Mouse (Mus musculus) kidney, embryonic 16.5 days (tissue): Measurements from ENCODE around the gene Zfp513. TPM values are rescaled to one million over a fixed set of nuclear protein-coding genes. Genes with fewer than 3 reads are reported as not detected.
"Not testable (repeated sequence)": the region's sequence is repeated elsewhere in the genome, so short reads cannot be mapped to it uniquely, and the experiment has no call there.

Source experiments
- ATAC-seq: fragments of 200-750 bp; cut with Nextera tagmentation; 2 replicates; pipeline ENCODE4 v1.8.0; 2017; ENCODE audit warnings: moderate TSS enrichment; ENCODE audit not compliant: low FRiP score, low TSS enrichment
- H3K27ac ChIP-seq: fragments of 300-500 bp; sonication (generic); 2 replicates; pipeline ENCODE4 v1.5.1; 2014; ENCODE audit warnings: low read length
- H3K27me3 ChIP-seq: fragments of 300-500 bp; sonication (generic); 2 replicates; pipeline ENCODE4 v1.6.1; 2014; ENCODE audit warnings: low read length, control low read depth, mixed read lengths; ENCODE audit not compliant: insufficient read depth
- H3K36me3 ChIP-seq: fragments of 300-500 bp; sonication (generic); 2 replicates; pipeline ENCODE4 v1.6.1; 2014; ENCODE audit warnings: low read length, control low read depth, mixed read lengths; ENCODE audit not compliant: insufficient read depth
- H3K4me1 ChIP-seq: fragments of 300-500 bp; sonication (generic); 2 replicates; pipeline ENCODE4 v1.6.1; 2014; ENCODE audit warnings: low read length, control low read depth, mixed read lengths; ENCODE audit not compliant: insufficient read depth
- H3K4me2 ChIP-seq: fragments of 300-500 bp; sonication (generic); replicated peaks from 2 replicates; pipeline ENCODE4 v1.6.1; 2014; ENCODE audit warnings: low read depth, low read length
- H3K4me3 ChIP-seq: fragments of 300-500 bp; sonication (generic); 2 replicates; pipeline ENCODE4 v1.5.1; 2014; ENCODE audit warnings: mild to moderate bottlenecking, low read length
- H3K9ac ChIP-seq: fragments of 300-500 bp; sonication (generic); replicated peaks from 2 replicates; pipeline ENCODE4 v1.6.1; 2014; ENCODE audit warnings: low read length
- H3K9me3 ChIP-seq: fragments of 300-500 bp; sonication (generic); 2 replicates; pipeline ENCODE4 v1.6.1; 2016; ENCODE audit warnings: low read length, control low read depth
- WGBS: fragments of 180-500 bp; shearing (Covaris S2); extraction: QIAGEN DNeasy Blood & Tissue Kit; methylation state at CpG from one replicate; pipeline ENCODE4 v1.1.7; 2014; 5-methylcytosine and 5-hydroxymethylcytosine counted together
- polyA plus RNA-seq: library from polyadenylated mRNA; unstranded; fragments of >200 nt; fragmentation: Nextera tagmentation; extraction: Ambion mirVana; gene quantifications from 2 replicates; pipeline ENCODE4 v1.2.1, GENCODE M21; 2015

Gene Zfp513
- polyA plus RNA-seq, 1 experiment from 2014 or later = 9.9 TPM

DNA sequence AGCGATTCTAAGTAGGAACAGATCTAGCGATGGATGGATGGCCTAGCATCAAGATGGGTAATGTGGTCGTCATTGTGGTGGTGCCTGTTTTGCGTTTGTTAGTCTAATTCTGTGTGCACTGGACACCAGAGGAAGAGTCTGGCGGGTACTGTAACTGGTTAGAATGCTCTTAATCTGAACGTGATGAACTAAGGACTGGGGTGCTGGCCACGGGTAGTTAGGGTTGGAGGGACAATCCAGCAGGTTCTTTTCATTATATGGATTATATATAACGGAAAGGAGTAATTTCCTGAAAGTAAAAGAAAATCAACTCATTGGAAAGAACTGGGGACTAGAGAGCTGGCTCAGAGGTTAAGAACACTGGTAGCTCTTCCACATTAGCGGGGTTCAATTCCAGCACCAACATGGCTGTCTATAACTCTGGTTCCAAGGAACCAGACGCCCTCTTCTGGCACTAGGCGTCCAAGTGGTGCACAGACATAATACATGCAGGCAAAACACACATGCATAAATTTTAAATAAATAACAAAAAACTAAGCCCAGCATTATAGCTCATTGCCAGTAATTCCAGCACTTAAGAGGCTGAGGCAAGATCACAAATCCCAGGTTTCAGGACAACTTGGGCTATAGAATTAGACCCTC, 19.3 kb upstream of the Zfp513 start:
- no peaks in the 10 kb centered on the region for H3K27me3 ChIP-seq
- peak overlapping the region; percentile 87 for H3K4me2 ChIP-seq
- H3K9me3 ChIP-seq = no peaks in the 10 kb centered on the region
- WGBS = 13% methylated on average over 11 of the region's 11 CpGs
- H3K4me3 ChIP-seq = peak overlapping the region; percentile 86
- peak overlapping the region; percentile 94 for H3K9ac ChIP-seq
- peak overlapping the region; percentile 97 for H3K27ac ChIP-seq
- no peaks in the 10 kb centered on the region for H3K36me3 ChIP-seq
- peaks cover 8% of the 10 kb centered on the region for H3K4me1 ChIP-seq
- no peak for ATAC-seq

DNA sequence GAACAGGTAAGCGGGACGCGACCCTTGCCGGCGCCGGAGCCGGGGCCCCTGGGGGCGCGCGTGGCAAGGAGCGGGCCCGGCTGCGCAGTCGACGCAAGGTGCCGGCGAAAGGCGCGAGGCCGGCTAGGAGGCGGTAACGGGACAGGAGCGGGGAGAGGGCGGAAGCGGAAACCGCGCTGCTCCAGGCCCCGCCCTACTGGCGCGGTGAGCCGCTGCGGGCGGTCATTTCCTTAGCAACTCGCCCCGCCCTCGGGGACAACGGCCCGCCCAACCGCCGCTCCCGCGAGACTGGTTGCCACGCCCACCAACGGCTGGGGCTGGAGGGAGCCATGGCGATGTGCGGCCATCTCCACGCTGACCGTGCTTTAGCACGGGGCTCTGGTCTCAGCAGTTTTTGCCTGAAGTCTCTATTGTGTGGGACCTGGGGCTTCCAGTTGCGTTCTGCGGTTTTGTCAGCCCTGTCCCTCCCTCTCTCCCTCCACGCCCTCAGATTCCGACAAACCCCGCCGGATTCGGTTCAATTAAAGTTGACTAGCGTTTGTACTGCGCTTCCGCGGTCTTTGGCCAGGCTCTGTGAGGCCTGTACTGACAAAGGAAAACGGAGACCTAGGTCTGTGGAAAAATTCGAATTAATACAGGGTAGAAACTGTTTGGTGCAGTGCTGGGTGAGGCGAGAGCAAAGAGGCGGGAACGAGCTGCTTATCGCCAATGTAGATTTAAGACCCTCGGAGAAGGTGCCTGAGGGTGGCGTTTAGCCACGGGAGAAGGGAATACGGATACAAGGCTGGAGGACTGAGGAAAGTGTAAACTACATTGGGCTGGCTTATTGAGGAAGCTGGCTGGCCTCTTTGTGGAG, 18.6 kb upstream of the Zfp513 start, which contains the start of gene Ppm1g:
Ppm1g (minus strand) TSS at position 240 of the 856 bp plus-strand sequence.
- Histone ChIP-seq H3K4me3 (peak within 1 kb of the TSS; percentile 86), H3K4me2 (peak within 1 kb of the TSS; percentile 87), H3K9me3 (no peaks in the 10 kb centered on the region), H3K36me3 (no peaks in the 10 kb centered on the region), H3K4me1 (peaks cover 8% of the 10 kb centered on the region), H3K27ac (peak within 1 kb of the TSS; percentile 97), H3K9ac (peak within 1 kb of the TSS; percentile 94), H3K27me3 (no peaks in the 10 kb centered on the region)
- WGBS = under 1% methylated on average over 69 of the region's 70 CpGs
- peak; percentile 97 for ATAC-seq

DNA sequence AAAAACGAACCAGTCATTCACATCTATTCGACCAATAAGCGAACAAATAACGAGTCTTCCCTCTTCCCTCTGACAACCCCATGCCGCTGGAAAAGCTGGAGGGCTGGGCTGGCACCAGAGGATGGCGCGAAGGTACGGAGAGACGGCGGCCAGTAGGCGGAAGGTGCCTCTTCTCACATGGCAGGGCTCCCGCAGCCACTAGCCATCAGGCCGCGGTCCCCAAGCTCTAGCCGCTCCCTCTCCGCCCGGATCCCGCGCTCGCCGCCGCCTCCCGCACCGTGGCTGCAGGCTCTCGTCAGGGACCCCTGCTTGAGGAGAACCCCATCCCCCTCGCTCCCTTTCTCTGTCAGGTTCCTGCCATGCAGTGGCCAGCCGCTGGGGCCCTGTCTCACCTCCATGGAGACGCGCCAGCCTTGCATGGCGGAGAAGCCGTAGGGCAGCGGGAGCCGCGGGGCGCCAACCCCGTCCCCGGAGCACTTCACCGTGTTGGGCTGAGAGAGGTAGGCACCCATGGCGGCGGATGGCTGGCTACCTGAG, 17.9 kb upstream of the Zfp513 start:
- Histone ChIP-seq H3K4me1 (peaks cover 8% of the 10 kb centered on the region), H3K9me3 (no peaks in the 10 kb centered on the region), H3K36me3 (no peaks in the 10 kb centered on the region), H3K4me3 (peak overlapping the region; percentile 86), H3K27me3 (no peaks in the 10 kb centered on the region), H3K9ac (peak overlapping the region; percentile 90), H3K27ac (peak overlapping the region; percentile 92), H3K4me2 (peak overlapping the region; percentile 80)
- ATAC-seq = peak; percentile 77
- WGBS = 0% methylated on average over 40 of the region's 40 CpGs

DNA sequence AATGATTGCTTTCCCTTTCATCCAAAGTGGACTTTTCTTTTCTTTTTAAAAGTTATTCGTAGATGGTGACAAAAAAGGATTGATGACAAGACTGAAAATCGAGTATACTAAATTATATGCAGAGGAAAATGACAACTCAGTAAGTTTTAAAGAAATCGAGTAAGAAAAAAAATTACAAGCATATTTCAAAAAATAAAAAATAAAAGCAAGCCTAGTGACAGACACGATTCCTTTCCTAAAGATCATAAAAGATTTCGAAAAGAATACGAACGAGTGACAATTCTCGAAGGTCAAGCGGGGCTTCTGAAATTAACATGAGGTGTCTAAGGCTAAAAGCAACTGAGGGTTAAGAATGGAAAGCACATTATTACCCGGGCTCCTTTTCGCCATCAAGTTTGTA, 17.4 kb upstream of the Zfp513 start:
- Histone ChIP-seq H3K4me3 (peak overlapping the region; percentile 86), H3K9me3 (no peaks in the 10 kb centered on the region), H3K4me1 (peaks cover 8% of the 10 kb centered on the region), H3K9ac (peak overlapping the region; percentile 90), H3K36me3 (no peaks in the 10 kb centered on the region), H3K27me3 (no peaks in the 10 kb centered on the region), H3K4me2 (peak overlapping the region; percentile 80), H3K27ac (peak overlapping the region; percentile 92)
- 1% methylated on average over 11 of the region's 11 CpGs for WGBS
- no peak for ATAC-seq

DNA sequence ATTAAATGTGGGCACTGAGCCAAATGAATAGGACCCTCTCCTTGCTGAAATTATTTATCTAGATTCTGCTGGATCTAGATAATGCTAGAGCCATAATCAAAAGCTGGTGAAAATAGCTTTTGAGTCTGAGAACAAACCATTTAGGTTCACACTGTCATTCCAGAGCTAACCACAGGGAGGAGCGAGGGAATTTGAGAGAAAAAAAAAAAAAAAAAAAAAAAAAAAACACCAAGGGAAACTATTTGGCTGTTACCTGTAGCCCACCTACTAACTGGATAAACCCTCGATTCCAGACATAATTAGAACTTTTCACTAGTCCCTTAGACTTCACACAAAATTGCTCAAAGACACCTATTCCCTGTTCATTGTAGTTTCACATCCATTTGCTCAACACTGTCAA, 17.0 kb upstream of the Zfp513 start:
- H3K27ac ChIP-seq = no peak overlapping the region
- no peak overlapping the region for H3K9ac ChIP-seq
- peak overlapping the region; percentile 80 for H3K4me2 ChIP-seq
- ATAC-seq = no peak
- H3K9me3 ChIP-seq = no peaks in the 10 kb centered on the region
- H3K27me3 ChIP-seq = no peaks in the 10 kb centered on the region
- H3K4me3 ChIP-seq = peak overlapping the region; percentile 86
- no peaks in the 10 kb centered on the region for H3K36me3 ChIP-seq
- 3% methylated on average over 2 of the region's 2 CpGs for WGBS
- H3K4me1 ChIP-seq = peaks cover 8% of the 10 kb centered on the region

DNA sequence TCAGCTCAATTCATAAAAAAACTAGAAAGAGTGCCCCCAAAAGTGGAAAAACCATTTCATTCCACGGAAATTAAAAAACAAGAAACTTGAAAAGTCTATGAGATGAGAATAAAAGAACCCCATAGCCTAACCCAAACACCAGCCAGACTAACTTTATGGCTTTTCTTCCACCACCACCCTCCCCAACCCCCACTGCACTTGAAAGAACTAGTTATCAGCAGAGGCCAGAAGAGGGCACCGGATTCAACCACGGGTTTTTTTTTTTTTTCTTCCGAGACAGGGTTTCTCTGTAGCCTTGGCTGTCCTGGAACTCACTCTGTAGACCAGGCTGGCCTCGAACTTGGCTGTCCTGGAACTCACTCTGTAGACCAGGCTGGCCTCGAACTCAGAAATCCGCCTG, 16.2 kb upstream of the Zfp513 start:
- WGBS = 55% methylated on average over 7 of the region's 7 CpGs
- no peak for ATAC-seq

DNA sequence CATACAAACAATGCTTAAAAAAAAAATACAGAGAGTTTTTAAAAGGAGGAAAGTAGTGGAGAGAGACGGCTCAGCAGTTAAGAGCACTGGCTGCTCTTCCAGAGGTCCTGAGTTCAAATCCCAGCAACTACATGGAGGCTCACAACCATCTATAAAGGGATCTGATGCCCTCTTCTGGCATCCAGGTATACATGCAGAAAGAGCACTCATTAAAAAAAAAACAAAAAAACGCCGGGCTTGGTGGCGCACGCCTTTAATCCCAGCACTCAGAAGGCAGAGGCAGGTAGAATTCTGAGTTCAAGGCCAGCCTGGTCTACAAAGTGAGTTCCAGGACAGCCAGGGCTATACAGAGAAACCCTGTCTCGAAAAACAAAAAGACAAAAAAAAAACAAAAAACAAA, 14.5 kb upstream of the Zfp513 start:
- H3K4me3 ChIP-seq, H3K36me3 ChIP-seq, ATAC-seq, H3K27me3 ChIP-seq, H3K9me3 ChIP-seq, H3K9ac ChIP-seq, H3K27ac ChIP-seq, H3K4me2 ChIP-seq, H3K4me1 ChIP-seq: not testable (repeated sequence)
- 89% methylated on average over 6 of the region's 6 CpGs for WGBS

More for the DNA sequence above, 16.2 kb upstream of the Zfp513 start:
- no peaks in the 10 kb centered on the region for H3K9me3 ChIP-seq
- H3K4me2 ChIP-seq = no peak overlapping the region
- no peaks in the 10 kb centered on the region for H3K27me3 ChIP-seq
- H3K4me3 ChIP-seq = no peak overlapping the region
- H3K36me3 ChIP-seq = no peaks in the 10 kb centered on the region
- H3K4me1 ChIP-seq = peaks cover 8% of the 10 kb centered on the region
- no peak overlapping the region for H3K9ac ChIP-seq
- no peak overlapping the region for H3K27ac ChIP-seq

DNA sequence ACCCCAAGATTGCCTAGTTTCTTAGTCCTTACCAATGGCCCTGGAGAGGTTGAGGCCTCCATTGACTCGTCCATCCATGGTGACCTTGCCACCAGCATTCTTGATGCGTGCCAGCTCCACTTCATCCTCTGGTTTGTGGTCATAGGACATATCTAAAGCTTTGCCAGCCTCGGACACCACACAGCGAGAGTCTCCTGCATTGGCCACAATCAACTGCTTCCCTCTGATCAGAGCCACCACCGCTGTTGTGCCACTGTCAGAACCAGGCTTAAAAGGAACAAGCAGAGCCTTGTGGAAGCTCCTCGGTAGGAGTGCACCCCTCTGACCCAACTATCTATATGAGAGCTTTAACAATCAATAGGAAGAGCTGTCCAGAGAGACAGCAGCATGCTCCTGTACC, 2.3 kb upstream of the Zfp513 start:
- H3K4me1 ChIP-seq = peaks cover 21% of the 10 kb centered on the region
- H3K4me2 ChIP-seq = no peak overlapping the region
- H3K9ac ChIP-seq = no peak overlapping the region
- ATAC-seq = no peak
- 92% methylated on average over 6 of the region's 6 CpGs for WGBS
- H3K27me3 ChIP-seq = no peaks in the 10 kb centered on the region
- no peak overlapping the region for H3K27ac ChIP-seq
- no peak overlapping the region for H3K4me3 ChIP-seq
- H3K9me3 ChIP-seq = peaks cover 6% of the 10 kb centered on the region
- H3K36me3 ChIP-seq = peaks cover 57% of the 10 kb centered on the region

DNA sequence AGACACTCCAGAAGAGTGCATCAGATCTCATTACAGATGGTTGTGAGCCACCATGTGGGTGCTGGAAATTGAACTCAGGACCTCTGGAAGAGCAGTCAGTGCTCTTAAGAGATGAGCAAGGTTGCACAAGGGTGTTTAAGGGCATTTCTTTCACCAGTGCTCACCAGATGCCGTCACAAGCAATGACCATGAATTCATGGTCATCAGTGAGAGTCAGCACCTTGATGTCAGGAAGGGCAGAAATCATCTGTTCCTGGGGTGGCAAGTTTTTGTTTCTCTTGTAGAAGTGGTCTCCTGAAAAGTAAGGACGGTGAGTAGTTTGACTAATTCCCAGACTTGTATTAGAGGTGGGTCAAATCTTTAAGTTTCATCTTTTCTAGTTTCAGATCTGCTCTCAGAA, 1.8 kb upstream of the Zfp513 start:
- Histone ChIP-seq H3K9ac (no peak overlapping the region), H3K27me3 (no peaks in the 10 kb centered on the region), H3K36me3 (peaks cover 62% of the 10 kb centered on the region), H3K27ac (no peak overlapping the region), H3K4me1 (peaks cover 21% of the 10 kb centered on the region), H3K4me3 (no peak overlapping the region), H3K4me2 (no peak overlapping the region), H3K9me3 (peaks cover 6% of the 10 kb centered on the region)
- no peak for ATAC-seq
- 92% methylated on average over 2 of the region's 2 CpGs for WGBS
